Comparison of ENCODE assay signal across 8 mouse cellular contexts in genomic region chr4:123183239-123184056, GRCm38 (mm10). TPM values are rescaled to one million over a fixed set of nuclear protein-coding genes. Genes with fewer than 3 reads are reported as not detected.
DNase-seq lines count a peak whose midpoint lies in the region; ATAC-seq and TF ChIP-seq lines count a peak whose summit lies in the region.

No protein-coding gene starts in this region.

- H3K4me1 ChIP-seq in ES-Bruce4 (ENCODE audit: control insufficient read depth, insufficient read depth, low read length): no peaks in the 10 kb centered on the region
- H3K4me1 ChIP-seq in hindbrain, embryonic 10.5 days (replicated peaks): peaks cover 21% of the 10 kb centered on the region
- H3K4me1 ChIP-seq in neural tube, embryonic 14.5 days (ENCODE audit: control insufficient read depth, insufficient read depth, low read length): peaks cover 10% of the 10 kb centered on the region; the same call in 1 of the 2 replicates
- H3K4me1 ChIP-seq in stomach, postnatal 0 days (replicated peaks; ENCODE audit: control insufficient read depth, insufficient read depth): 0 out of 2 replicates have a peak, but pooled peaks cover 2% of the 10 kb centered on the region

- no peak overlapping the region for H3K27ac ChIP-seq in ES-Bruce4 (ENCODE audit: insufficient read depth, low read length)
- H3K27ac ChIP-seq in hindbrain, embryonic 10.5 days: 0 out of 2 replicates have a peak overlapping the region, but pooled peaks have one; percentile 31
- no peak overlapping the region for H3K27ac ChIP-seq in neural tube, embryonic 14.5 days (ENCODE audit: low read depth, low read length)
- H3K27ac ChIP-seq in stomach, postnatal 0 days (replicated peaks): no peak overlapping the region

- no peak for TF ChIP-seq EP300 in ES-Bruce4 (IDR thresholded peaks at IDR 0.05; ENCODE audit: insufficient read depth, low read depth, low read length)
- TF ChIP-seq EP300 in stomach, postnatal 0 days (optimal IDR thresholded peaks at IDR 0.05): no peak

- H3K9me3 ChIP-seq in ES-Bruce4 (replicated peaks; ENCODE audit: control insufficient read depth, insufficient read depth, low read length, poor library complexity, severe bottlenecking): no peaks in the 10 kb centered on the region
- no peaks in the 10 kb centered on the region for H3K9me3 ChIP-seq in hindbrain, embryonic 10.5 days
- H3K9me3 ChIP-seq in neural tube, embryonic 14.5 days (ENCODE audit: control insufficient read depth, low read length): no peaks in the 10 kb centered on the region
- H3K9me3 ChIP-seq in stomach, postnatal 0 days (ENCODE audit: control insufficient read depth, low read length): no peaks in the 10 kb centered on the region

- peak; percentile 93 for ATAC-seq in neural tube, embryonic 14.5 days (ENCODE audit: low read depth)
- peak; percentile 74 for ATAC-seq in stomach, postnatal 0 days (ENCODE audit: low FRiP score, low TSS enrichment)

- peaks cover 8% of the 10 kb centered on the region; the same call in 1 of the 2 replicates for H3K27me3 ChIP-seq in ES-Bruce4 (ENCODE audit: control insufficient read depth, insufficient read depth, low read length, poor library complexity, severe bottlenecking)
- H3K27me3 ChIP-seq in hindbrain, embryonic 10.5 days (ENCODE audit: insufficient read depth, poor library complexity, severe bottlenecking): peaks cover 81% of the 10 kb centered on the region
- H3K27me3 ChIP-seq in neural tube, embryonic 14.5 days (ENCODE audit: control insufficient read depth, insufficient read depth, low read length): peaks cover 13% of the 10 kb centered on the region
- H3K27me3 ChIP-seq in stomach, postnatal 0 days (ENCODE audit: control insufficient read depth, insufficient read depth, low read length): peaks cover 4% of the 10 kb centered on the region; the same call in 1 of the 2 replicates

- DNase-seq in cerebellum, adult 8-10 months: peak; percentile 90
- peak; percentile 88 to 92 for DNase-seq in frontal cortex, adult 2 months (ENCODE audit: extremely low spot score in 1 of 2, low spot score in 1 of 2)
- DNase-seq in hindbrain, embryonic 10.5 days (ENCODE audit: low spot score): peak; percentile 89
- DNase-seq in layer of hippocampus, adult 8-10 months (ENCODE audit: low spot score in 2 of 2): peak; percentile 93 to 94
- peak; percentile 78 to 85 for DNase-seq in lung, adult 18-20 months
- peak; percentile 81 for DNase-seq in stomach, postnatal 0 days (ENCODE audit: low spot score)

- H3K9ac ChIP-seq in ES-Bruce4 (ENCODE audit: low read depth, poor library complexity, severe bottlenecking): no peak overlapping the region
- H3K9ac ChIP-seq in neural tube, embryonic 14.5 days (replicated peaks; ENCODE audit: low read depth, low read length): peak overlapping the region; percentile 62
- H3K9ac ChIP-seq in stomach, postnatal 0 days (ENCODE audit: low read length): no peak overlapping the region

- WGBS in hindbrain, embryonic 10.5 days: 12% methylated on average over 44 of the region's 44 CpGs
- WGBS in neural tube, embryonic 14.5 days: 10% methylated on average over 43 of the region's 44 CpGs
- WGBS in stomach, postnatal 0 days: 10% methylated on average over 44 of the region's 44 CpGs

- TF ChIP-seq CTCF in ES-Bruce4 (IDR thresholded peaks at IDR 0.05; ENCODE audit: low read depth, low read length): no peak
- TF ChIP-seq CTCF in stomach, postnatal 0 days (IDR thresholded peaks at IDR 0.05; ENCODE audit: low read depth): no peak

- peak overlapping the region; percentile 76 for H3K4me2 ChIP-seq in neural tube, embryonic 14.5 days (ENCODE audit: low read depth, low read length)
- H3K4me2 ChIP-seq in stomach, postnatal 0 days (replicated peaks; ENCODE audit: low read depth): peak overlapping the region; percentile 64

- peak overlapping the region; percentile 48 for H3K4me3 ChIP-seq in ES-Bruce4 (ENCODE audit: low read depth, low read length)
- peak overlapping the region; percentile 57 for H3K4me3 ChIP-seq in hindbrain, embryonic 10.5 days
- H3K4me3 ChIP-seq in neural tube, embryonic 14.5 days (ENCODE audit: low read depth, low read length): peak overlapping the region; percentile 48
- H3K4me3 ChIP-seq in stomach, postnatal 0 days (ENCODE audit: low read depth, low read length): peak overlapping the region; percentile 41

- H3K36me3 ChIP-seq in ES-Bruce4 (ENCODE audit: control insufficient read depth, insufficient read depth, low read length, poor library complexity, severe bottlenecking): no peaks in the 10 kb centered on the region
- no peaks in the 10 kb centered on the region for H3K36me3 ChIP-seq in hindbrain, embryonic 10.5 days
- H3K36me3 ChIP-seq in neural tube, embryonic 14.5 days (ENCODE audit: control insufficient read depth, insufficient read depth, low read length): no peaks in the 10 kb centered on the region
- no peaks in the 10 kb centered on the region for H3K36me3 ChIP-seq in stomach, postnatal 0 days (ENCODE audit: control insufficient read depth, insufficient read depth, low read length)

- no peak for TF ChIP-seq POLR2A in ES-Bruce4 (IDR thresholded peaks at IDR 0.05; ENCODE audit: insufficient read depth, low read length)

RNA-seq across cellular contexts. Expression of gene Hpcal4, which starts 0.4 kb away (rescaled TPM):
- 0.82 and 2.5 TPM in 2 replicates for polyA plus RNA-seq in ES-Bruce4 (2011; ENCODE audit: insufficient read depth, insufficient read length, low read depth, missing spikeins)
- polyA plus RNA-seq in frontal cortex, adult 2 months (2012; rRNA removed): 523 and 615 TPM in 2 replicates
- polyA plus RNA-seq in hindbrain, embryonic 10.5 days (2016; fragmentation: Nextera tagmentation; extraction: Ambion mirVana): 0.41 and 0.52 TPM in 2 replicates
- total RNA-seq in layer of hippocampus, adult 8-10 months (2022): 100 to 1,000 TPM; 374 to 501 (median 436) TPM
- polyA plus RNA-seq in neural tube, embryonic 14.5 days (2014; fragmentation: Nextera tagmentation; extraction: Ambion mirVana): 21.7 and 43.0 TPM in 2 replicates
- polyA plus RNA-seq in stomach, postnatal 0 days (2015; fragmentation: Nextera tagmentation; extraction: Ambion mirVana): 1.8 and 3.0 TPM in 2 replicates

RNA-seq across cellular contexts. Expression of gene Nt5c1a, which starts 17.9 kb away (rescaled TPM):
- not detected in 2 replicates for polyA plus RNA-seq in ES-Bruce4 (2011; ENCODE audit: insufficient read depth, insufficient read length, low read depth, missing spikeins)
- 3.2 and 3.8 TPM in 2 replicates for polyA plus RNA-seq in frontal cortex, adult 2 months (2012; rRNA removed)
- not detected in 2 replicates for polyA plus RNA-seq in hindbrain, embryonic 10.5 days (2016; fragmentation: Nextera tagmentation; extraction: Ambion mirVana)
- 10 to 100 TPM; 14.5 to 16.8 (median 15.6) TPM for total RNA-seq in layer of hippocampus, adult 8-10 months (2022)
- polyA plus RNA-seq in neural tube, embryonic 14.5 days (2014; fragmentation: Nextera tagmentation; extraction: Ambion mirVana): 0.22 TPM in 1 of 2 replicates, not detected in the other
- polyA plus RNA-seq in stomach, postnatal 0 days (2015; fragmentation: Nextera tagmentation; extraction: Ambion mirVana): not detected in 2 replicates

RNA-seq across cellular contexts. Expression of gene Ppie, which starts 43.7 kb away (rescaled TPM):
- 57.7 and 69.9 TPM in 2 replicates for polyA plus RNA-seq in ES-Bruce4 (2011; ENCODE audit: insufficient read depth, insufficient read length, low read depth, missing spikeins)
- polyA plus RNA-seq in frontal cortex, adult 2 months (2012; rRNA removed): 21.9 and 22.7 TPM in 2 replicates
- polyA plus RNA-seq in hindbrain, embryonic 10.5 days (2016; fragmentation: Nextera tagmentation; extraction: Ambion mirVana): 114 and 127 TPM in 2 replicates
- 10 to 100 TPM; 20.0 to 23.1 (median 20.4) TPM for total RNA-seq in layer of hippocampus, adult 8-10 months (2022)
- 54.8 and 56.0 TPM in 2 replicates for polyA plus RNA-seq in neural tube, embryonic 14.5 days (2014; fragmentation: Nextera tagmentation; extraction: Ambion mirVana)
- 47.2 and 48.9 TPM in 2 replicates for polyA plus RNA-seq in stomach, postnatal 0 days (2015; fragmentation: Nextera tagmentation; extraction: Ambion mirVana)

RNA-seq across cellular contexts. Expression of gene Heyl, which starts 49.9 kb away (rescaled TPM):
- polyA plus RNA-seq in ES-Bruce4 (2011; ENCODE audit: insufficient read depth, insufficient read length, low read depth, missing spikeins): not detected in 2 replicates
- polyA plus RNA-seq in frontal cortex, adult 2 months (2012; rRNA removed): 5.9 and 7.1 TPM in 2 replicates
- polyA plus RNA-seq in hindbrain, embryonic 10.5 days (2016; fragmentation: Nextera tagmentation; extraction: Ambion mirVana): 11.5 and 21.7 TPM in 2 replicates
- total RNA-seq in layer of hippocampus, adult 8-10 months (2022): 1 to 10 TPM; 2.9 to 5.2 (median 3.5) TPM
- 3.5 and 9.3 TPM in 2 replicates for polyA plus RNA-seq in neural tube, embryonic 14.5 days (2014; fragmentation: Nextera tagmentation; extraction: Ambion mirVana)
- polyA plus RNA-seq in stomach, postnatal 0 days (2015; fragmentation: Nextera tagmentation; extraction: Ambion mirVana): 4.9 and 6.0 TPM in 2 replicates

Comparison
In these comparisons a context has a peak if more than half of its experiments do, and no peak if none do; other contexts are left out.
1. RNA of gene Hpcal4, which starts 0.4 kb away (polyA plus RNA-seq): 523 to 615 TPM in frontal cortex, adult 2 months; 21.7 to 43.0 TPM in neural tube, embryonic 14.5 days, 1.8 to 3.0 TPM in stomach, postnatal 0 days, 0.82 to 2.5 TPM in ES-Bruce4 and 0.41 to 0.52 TPM in hindbrain, embryonic 10.5 days; every median in the first group is over 10 times any median in the second.
2. Peak in every context shown above with its lines, with median percentiles within 50 percentile points of each other: H3K4me3 ChIP-seq and DNase-seq.